Mouse (Mus musculus): ENCODE data around the gene Add3.

DNA sequence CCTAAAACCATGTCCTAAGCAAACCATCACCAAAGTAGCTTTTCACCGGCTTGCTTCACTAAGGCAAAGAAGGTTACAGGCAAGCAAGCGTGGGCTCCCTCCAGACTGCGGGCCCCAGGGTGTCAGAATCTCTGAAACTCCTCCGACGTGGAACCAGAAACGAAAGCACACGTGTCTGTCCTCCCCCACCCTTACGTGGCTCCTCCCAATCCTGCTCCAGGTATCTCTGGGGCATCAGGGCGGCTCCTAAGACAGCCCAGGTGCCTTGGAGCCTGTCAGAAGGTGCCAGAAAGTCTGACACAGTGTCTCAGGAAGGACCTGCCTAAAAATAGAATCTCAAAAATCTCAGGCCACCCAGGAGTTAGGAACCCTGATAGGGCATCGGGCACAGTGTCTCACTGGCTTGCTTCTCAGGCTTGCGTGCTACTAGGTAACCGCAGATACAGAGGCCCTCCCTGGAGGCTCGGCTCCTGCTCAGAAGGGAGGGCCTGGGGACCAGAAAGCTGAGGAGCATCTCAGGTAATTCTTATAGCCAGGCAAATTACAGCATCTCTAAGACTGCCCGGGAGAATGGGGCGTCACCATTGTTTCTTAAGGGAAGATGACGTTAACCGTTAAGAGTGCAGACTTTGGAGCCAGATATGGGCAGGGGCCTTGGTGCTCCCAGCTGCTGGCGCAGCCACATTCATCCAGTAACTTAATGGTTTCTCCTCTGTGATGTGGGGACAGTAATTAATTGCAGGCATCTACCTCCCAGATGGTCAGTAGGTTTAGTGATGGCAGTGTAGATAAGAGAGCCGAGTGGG lies 136.9 kb downstream of the Add3 start:
- TF ChIP-seq POLR2A (IDR thresholded peaks at IDR 0.05; ENCODE audit: borderline replicate concordance, low read depth, low read length) (no peak), CTCF (IDR thresholded peaks at IDR 0.05; ENCODE audit: low read depth, low read length) (no peak)
